Mouse (Mus musculus): ENCODE results near the gene Cpne9. TPM values are rescaled to one million over a fixed set of nuclear protein-coding genes. Genes with fewer than 3 reads are reported as not detected.

The Cpne9 gene
- polyA plus RNA-seq, 1 experiment from 2014 or later = not detected

GRCm38 (mm10) chr6:113296046-113296445 lies 13.9 kb downstream of the Cpne9 start:
- H3K4me1 ChIP-seq (replicated peaks; ENCODE audit: insufficient read depth, low read length) = no peaks in the 10 kb centered on the region
- DNase-seq (ENCODE audit: low spot score) (no peak), ATAC-seq (replicated peaks; ENCODE audit: low FRiP score, low read depth) (no peak)
- no peaks in the 10 kb centered on the region for H3K36me3 ChIP-seq (ENCODE audit: insufficient read depth, low read length)
- no peaks in the 10 kb centered on the region for H3K9me3 ChIP-seq (replicated peaks; ENCODE audit: low read length)
- WGBS = 88% methylated on average over 2 of the region's 2 CpGs
- no peaks in the 10 kb centered on the region for H3K27me3 ChIP-seq (ENCODE audit: insufficient read depth, low read length)
- no peak overlapping the region for H3K9ac ChIP-seq (ENCODE audit: low read depth, low read length)
- H3K4me2 ChIP-seq (ENCODE audit: low read length) = no peak overlapping the region
- no peak for TF ChIP-seq CTCF (IDR thresholded peaks at IDR 0.05; ENCODE audit: low read depth)
- no peak overlapping the region for H3K27ac ChIP-seq
- no peak overlapping the region for H3K4me3 ChIP-seq (replicated peaks; ENCODE audit: low read depth, low read length)

DNA sequence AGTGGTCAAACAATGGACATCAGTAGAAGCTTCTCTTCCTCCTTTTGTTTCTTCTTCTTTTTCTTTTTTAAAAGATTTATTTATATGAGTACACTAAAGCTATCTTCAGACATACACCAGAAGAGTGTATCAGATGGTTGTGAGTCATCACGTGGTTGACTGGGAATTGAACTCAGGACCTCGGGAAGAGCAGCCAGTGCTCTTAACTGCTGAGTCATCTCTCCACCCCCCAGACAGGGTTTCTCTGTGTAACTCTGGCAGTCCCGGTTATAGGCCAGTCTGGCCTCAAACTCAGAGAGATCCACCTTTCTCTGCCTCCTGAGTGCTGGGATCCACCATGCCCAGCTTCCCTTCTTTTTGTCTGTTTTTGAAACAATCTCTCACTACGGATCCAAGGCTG lies 14.5 kb downstream of the Cpne9 start:
- H3K9me3 ChIP-seq (replicated peaks; ENCODE audit: low read length) = no peaks in the 10 kb centered on the region
- H3K4me1 ChIP-seq (replicated peaks; ENCODE audit: insufficient read depth, low read length) = no peaks in the 10 kb centered on the region
- H3K9ac ChIP-seq (ENCODE audit: low read depth, low read length) = no peak overlapping the region
- no peak for DNase-seq (ENCODE audit: low spot score)
- TF ChIP-seq CTCF (IDR thresholded peaks at IDR 0.05; ENCODE audit: low read depth) = no peak
- no peak overlapping the region for H3K4me3 ChIP-seq (replicated peaks; ENCODE audit: low read depth, low read length)
- H3K27me3 ChIP-seq (ENCODE audit: insufficient read depth, low read length) = no peaks in the 10 kb centered on the region
- ATAC-seq (replicated peaks; ENCODE audit: low FRiP score, low read depth) = no peak
- no peak overlapping the region for H3K4me2 ChIP-seq (ENCODE audit: low read length)
- H3K27ac ChIP-seq = no peak overlapping the region
- no peaks in the 10 kb centered on the region for H3K36me3 ChIP-seq (ENCODE audit: insufficient read depth, low read length)
- 68% methylated on average over 4 of the region's 4 CpGs for WGBS

DNA sequence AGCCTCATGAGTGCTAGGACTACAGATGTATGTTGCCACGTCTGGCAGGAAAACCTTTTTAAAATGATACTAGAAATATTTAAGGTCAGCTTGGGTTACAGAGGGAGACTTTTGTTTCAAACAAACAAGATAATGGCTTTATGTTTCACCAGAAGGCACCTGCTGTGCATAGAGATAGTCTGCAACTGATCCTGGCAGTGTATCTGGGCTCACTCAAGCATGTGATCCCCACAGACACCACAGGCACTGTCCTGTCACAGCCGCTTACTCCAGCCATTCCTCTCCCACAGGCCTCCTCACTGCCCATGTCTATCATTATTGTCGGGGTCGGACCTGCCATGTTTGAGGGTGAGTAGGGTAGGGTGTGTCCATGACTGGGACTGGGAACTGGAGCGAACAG lies 19.2 kb downstream of the Cpne9 start:
- ATAC-seq (replicated peaks; ENCODE audit: low FRiP score, low read depth) (no peak), DNase-seq (ENCODE audit: low spot score) (no peak)
- TF ChIP-seq CTCF (IDR thresholded peaks at IDR 0.05; ENCODE audit: low read depth) = no peak
- Histone ChIP-seq H3K9me3 (replicated peaks; ENCODE audit: low read length) (no peaks in the 10 kb centered on the region), H3K4me3 (replicated peaks; ENCODE audit: low read depth, low read length) (no peak overlapping the region), H3K4me2 (ENCODE audit: low read length) (no peak overlapping the region), H3K27ac (no peak overlapping the region), H3K36me3 (ENCODE audit: insufficient read depth, low read length) (no peaks in the 10 kb centered on the region), H3K9ac (ENCODE audit: low read depth, low read length) (no peak overlapping the region), H3K27me3 (ENCODE audit: insufficient read depth, low read length) (no peaks in the 10 kb centered on the region), H3K4me1 (replicated peaks; ENCODE audit: insufficient read depth, low read length) (peaks cover 5% of the 10 kb centered on the region; the same call in 1 of the 2 replicates)
- WGBS = 67% methylated on average over 5 of the region's 5 CpGs

DNA sequence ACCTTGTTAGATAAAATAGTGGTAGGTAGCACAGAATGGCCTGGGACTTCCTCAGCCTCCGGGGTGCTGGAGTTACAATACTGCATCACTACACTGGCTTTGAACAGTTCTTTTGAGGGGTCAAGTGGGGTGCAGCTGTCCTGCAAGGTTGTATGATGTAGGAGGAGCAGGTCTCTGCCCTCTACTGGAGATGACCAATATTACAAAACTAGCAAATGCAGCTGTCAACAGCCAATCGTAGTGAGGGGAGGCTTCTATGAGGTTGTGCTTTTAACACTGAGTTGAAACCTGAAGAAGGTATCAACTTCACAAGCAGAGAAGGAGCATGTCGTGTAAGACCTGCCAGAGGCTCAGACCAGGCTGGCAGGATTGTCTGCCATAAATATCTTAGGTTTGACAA lies 20.2 kb downstream of the Cpne9 start:
- peaks cover 5% of the 10 kb centered on the region; the same call in 1 of the 2 replicates for H3K4me1 ChIP-seq (replicated peaks; ENCODE audit: insufficient read depth, low read length)
- ATAC-seq (replicated peaks; ENCODE audit: low FRiP score, low read depth) (no peak), DNase-seq (ENCODE audit: low spot score) (peak; percentile 69)
- H3K4me2 ChIP-seq (ENCODE audit: low read length) = no peak overlapping the region
- no peaks in the 10 kb centered on the region for H3K9me3 ChIP-seq (replicated peaks; ENCODE audit: low read length)
- H3K36me3 ChIP-seq (ENCODE audit: insufficient read depth, low read length) = no peaks in the 10 kb centered on the region
- H3K27ac ChIP-seq = no peak overlapping the region
- TF ChIP-seq CTCF (IDR thresholded peaks at IDR 0.05; ENCODE audit: low read depth) = peak; percentile 68
- 25% methylated on average over 3 of the region's 3 CpGs for WGBS
- no peaks in the 10 kb centered on the region for H3K27me3 ChIP-seq (ENCODE audit: insufficient read depth, low read length)
- no peak overlapping the region for H3K4me3 ChIP-seq (replicated peaks; ENCODE audit: low read depth, low read length)
- no peak overlapping the region for H3K9ac ChIP-seq (ENCODE audit: low read depth, low read length)

GRCm38 (mm10) chr6:113306322-113306985 lies 24.3 kb downstream of the Cpne9 start:
- no peak; the same call in 1 of the 2 replicates for TF ChIP-seq CTCF (IDR thresholded peaks at IDR 0.05; ENCODE audit: low read depth)
- ATAC-seq (replicated peaks; ENCODE audit: low FRiP score, low read depth) = peak; percentile 98

DNA sequence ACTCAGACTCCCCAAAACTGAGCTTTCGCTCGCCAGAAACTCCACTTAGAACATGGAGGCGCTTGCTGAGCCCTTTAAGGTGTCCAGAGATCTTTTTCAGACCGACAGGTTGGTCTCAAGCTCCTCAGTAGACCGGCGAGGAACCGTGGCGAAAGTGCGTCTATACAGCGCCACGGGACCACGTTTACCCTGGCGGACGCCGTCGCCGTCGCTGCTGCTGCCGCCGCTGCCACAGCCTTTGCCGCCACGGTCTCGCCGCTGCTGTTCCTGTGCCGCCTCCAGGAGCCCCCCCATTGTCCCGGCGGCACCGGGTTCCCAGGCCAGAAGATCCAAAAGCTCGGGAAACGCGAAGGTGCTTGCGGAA lies 24.9 kb downstream of the Cpne9 start, which contains the start of gene Brpf1:
TSS of gene Brpf1 (plus strand) at position 152 of the 364 bp plus-strand sequence.
- H3K4me3 ChIP-seq (replicated peaks; ENCODE audit: low read depth, low read length) = peak within 1 kb of the TSS; percentile 98
- peaks cover 10% of the 10 kb centered on the region for H3K4me1 ChIP-seq (replicated peaks; ENCODE audit: insufficient read depth, low read length)
- peak within 1 kb of the TSS; percentile 99 for H3K27ac ChIP-seq
- DNase-seq (ENCODE audit: low spot score) (peak; percentile 78), ATAC-seq (replicated peaks; ENCODE audit: low FRiP score, low read depth) (peak; percentile 45)
- peak within 1 kb of the TSS; percentile 98 for H3K9ac ChIP-seq (ENCODE audit: low read depth, low read length)
- TF ChIP-seq CTCF (IDR thresholded peaks at IDR 0.05; ENCODE audit: low read depth) = no peak; the same call in 1 of the 2 replicates
- no peaks in the 10 kb centered on the region for H3K9me3 ChIP-seq (replicated peaks; ENCODE audit: low read length)
- no peaks in the 10 kb centered on the region for H3K27me3 ChIP-seq (ENCODE audit: insufficient read depth, low read length)
- H3K4me2 ChIP-seq (ENCODE audit: low read length) = peak within 1 kb of the TSS; percentile 97
- under 1% methylated on average over 32 of the region's 32 CpGs for WGBS
- H3K36me3 ChIP-seq (ENCODE audit: insufficient read depth, low read length) = peaks cover 15% of the 10 kb centered on the region; the same call in 1 of the 2 replicates

More at GRCm38 (mm10) chr6:113306322-113306985, 24.3 kb downstream of the Cpne9 start:
- H3K36me3 ChIP-seq (ENCODE audit: insufficient read depth, low read length) = peaks cover 15% of the 10 kb centered on the region; the same call in 1 of the 2 replicates
- peak overlapping the region; percentile 97 for H3K4me2 ChIP-seq (ENCODE audit: low read length)
- peak overlapping the region; percentile 99 for H3K27ac ChIP-seq
- peak overlapping the region; percentile 98 for H3K4me3 ChIP-seq (replicated peaks; ENCODE audit: low read depth, low read length)
- peak overlapping the region; percentile 98 for H3K9ac ChIP-seq (ENCODE audit: low read depth, low read length)
- under 1% methylated on average over 50 of the region's 50 CpGs for WGBS
- no peaks in the 10 kb centered on the region for H3K27me3 ChIP-seq (ENCODE audit: insufficient read depth, low read length)
- no peaks in the 10 kb centered on the region for H3K9me3 ChIP-seq (replicated peaks; ENCODE audit: low read length)
- H3K4me1 ChIP-seq (replicated peaks; ENCODE audit: insufficient read depth, low read length) = peaks cover 10% of the 10 kb centered on the region
- DNase-seq (ENCODE audit: low spot score) = peak; percentile 100
